Mouse (Mus musculus): Measurements from ENCODE around the gene Knl1.

Gene Knl1

GRCm38 (mm10) chr2:119040882-119041281 lies 6.0 kb upstream of the Knl1 start:
- DNase-seq, result no peak

- no peak for DNase-seq
Measured at GRCm38 (mm10) chr2:119045163-119045562, 1.8 kb upstream of the Knl1 start.

- no peak for DNase-seq
Measured at GRCm38 (mm10) chr2:119047849-119048248, 930 bp downstream of the Knl1 start.

- no peak for DNase-seq
Measured at GRCm38 (mm10) chr2:119050132-119050650, 3.3 kb downstream of the Knl1 start.

- no peak for DNase-seq
Measured at GRCm38 (mm10) chr2:119060139-119060538, 13.2 kb downstream of the Knl1 start.

GRCm38 (mm10) chr2:119072397-119072796 lies 25.5 kb downstream of the Knl1 start:
- no peak for DNase-seq

GRCm38 (mm10) chr2:119086156-119086555 lies 39.2 kb downstream of the Knl1 start:
- no peak for DNase-seq

GRCm38 (mm10) chr2:119101552-119101951 lies 54.6 kb downstream of the Knl1 start:
- DNase-seq, result no peak

GRCm38 (mm10) chr2:119106583-119106982 lies 59.7 kb downstream of the Knl1 start:
- DNase-seq, result no peak

GRCm38 (mm10) chr2:119108554-119108953 lies 61.6 kb downstream of the Knl1 start:
- no peak for DNase-seq

- no peak for DNase-seq
Measured at GRCm38 (mm10) chr2:119111060-119111459, 64.1 kb downstream of the Knl1 start.

GRCm38 (mm10) chr2:119112438-119113112 lies 65.7 kb downstream of the Knl1 start, which contains the start of gene Rad51:
Gene Rad51 (plus strand): TSS chr2:119112793.
- peak; percentile 84 for DNase-seq

- no peak for DNase-seq
Measured at GRCm38 (mm10) chr2:119113121-119113925, 66.4 kb downstream of the Knl1 start.

GRCm38 (mm10) chr2:119136346-119136898 lies 89.5 kb downstream of the Knl1 start:
- no peak for DNase-seq

GRCm38 (mm10) chr2:119145199-119145598 lies 98.3 kb downstream of the Knl1 start:
- DNase-seq, result no peak

- DNase-seq, result no peak
Measured at GRCm38 (mm10) chr2:119146435-119146834, 99.5 kb downstream of the Knl1 start.

- DNase-seq, result no peak
Measured at GRCm38 (mm10) chr2:119147160-119147678, 100.3 kb downstream of the Knl1 start.

- DNase-seq, result no peak
Measured at GRCm38 (mm10) chr2:119147775-119148174, 100.9 kb downstream of the Knl1 start.

- DNase-seq, result no peak
Measured at GRCm38 (mm10) chr2:119152255-119152654, 105.3 kb downstream of the Knl1 start.

GRCm38 (mm10) chr2:119154683-119155082 lies 107.8 kb downstream of the Knl1 start:
- no peak for DNase-seq
